8 mouse cellular contexts compared by ENCODE assay signal in genomic region chr16:27389534-27390282, GRCm38 (mm10). TPM values are rescaled to one million over a fixed set of nuclear protein-coding genes. Genes with fewer than 3 reads are reported as not detected.
DNase-seq lines count a peak whose midpoint lies in the region; ATAC-seq and TF ChIP-seq lines count a peak whose summit lies in the region.

No protein-coding gene starts in this region.

- H3K9ac ChIP-seq in CH12.LX (ENCODE audit: insufficient read depth, low read depth) = peak overlapping the region; percentile 99
- peak overlapping the region; percentile 98 for H3K9ac ChIP-seq in heart, embryonic 13.5 days
- peak overlapping the region; percentile 99 for H3K9ac ChIP-seq in limb, embryonic 14.5 days (ENCODE audit: low read depth, low read length, severe bottlenecking)

- no peaks in the 10 kb centered on the region for H3K9me3 ChIP-seq in CH12.LX (replicated peaks; ENCODE audit: low read length)
- H3K9me3 ChIP-seq in heart, embryonic 13.5 days = no peaks in the 10 kb centered on the region
- H3K9me3 ChIP-seq in limb, embryonic 14.5 days (ENCODE audit: control insufficient read depth, low read length) = no peaks in the 10 kb centered on the region

- H3ac ChIP-seq in myocyte (ENCODE audit: control insufficient read depth, insufficient read length) = peak overlapping the region; percentile 97

- peak overlapping the region; percentile 92 for H3K4me2 ChIP-seq in CH12.LX (ENCODE audit: insufficient read depth, low read depth, poor library complexity, severe bottlenecking)
- peak overlapping the region; percentile 80 for H3K4me2 ChIP-seq in heart, embryonic 13.5 days
- H3K4me2 ChIP-seq in limb, embryonic 14.5 days (replicated peaks; ENCODE audit: low read depth, low read length, severe bottlenecking) = peak overlapping the region; percentile 68
- peak overlapping the region; percentile 71 for H3K4me2 ChIP-seq in myocyte (ENCODE audit: low read depth)

- TF ChIP-seq RAD21 in CH12.LX (IDR thresholded peaks at IDR 0.05; ENCODE audit: low read depth, low read length) = no peak

- peaks cover 15 to 51% of the 10 kb centered on the region in 2 experiments for H3K4me1 ChIP-seq in CH12.LX (ENCODE audit: control insufficient read depth in 1 of 2, insufficient read depth in 2 of 2)
- peaks cover 34% of the 10 kb centered on the region for H3K4me1 ChIP-seq in heart, embryonic 13.5 days
- peaks cover 9% of the 10 kb centered on the region for H3K4me1 ChIP-seq in limb, embryonic 14.5 days (ENCODE audit: control insufficient read depth, insufficient read depth, low read length)

- DNase-seq in adrenal gland, adult 2 months = peak; percentile 30
- no peak for DNase-seq in adrenal gland, postnatal 4 days (ENCODE audit: low spot score in 2 of 2)
- peak; percentile 45 for DNase-seq in CH12.LX (ENCODE audit: extremely low read depth)
- DNase-seq in embryo, embryonic 11 days = peak; percentile 29
- DNase-seq in limb, embryonic 14.5 days (ENCODE audit: low spot score) = no peak
- no peak for DNase-seq in spleen, adult 18-20 months

- in situ Hi-C loops in CH12.LX (cut with MboI; ENCODE audit: low pct_ligation_motif_present, low pct_unique_long_range_greater_than_20kb, low sequenced_read_pairs) = loop anchor here (5.0 kb wide), 1 partner anchor 42 kb away; no protein-coding TSS in a partner anchor

- H3K4me3 ChIP-seq in CH12.LX (replicated peaks in 1 of 3; ENCODE audit: low read depth in 2 of 3, low read length in 2 of 3, poor library complexity in 1 of 3) (peak overlapping the region; percentile 79 to 89 (median 80)), myocyte (peak overlapping the region; percentile 63)
- H3K4me3 ChIP-seq in heart, embryonic 13.5 days = peak overlapping the region; percentile 96
- H3K4me3 ChIP-seq in limb, embryonic 14.5 days (replicated peaks; ENCODE audit: low read length) = peak overlapping the region; percentile 87

- dilution Hi-C loops in CH12.LX (cut with MboI; ENCODE audit: extremely low pct_ligation_motif_present, extremely low pct_unique_long_range_greater_than_20kb, low sequenced_read_pairs) = no loop called here

- 43% methylated on average over 7 of the region's 7 CpGs for WGBS in heart, embryonic 13.5 days
- WGBS in limb, embryonic 14.5 days = 27% methylated on average over 7 of the region's 7 CpGs

- H3K27me3 ChIP-seq in CH12.LX (replicated peaks) (no peaks in the 10 kb centered on the region), myocyte (ENCODE audit: control insufficient read depth, insufficient read depth, insufficient read length) (no peaks in the 10 kb centered on the region)
- no peaks in the 10 kb centered on the region for H3K27me3 ChIP-seq in heart, embryonic 13.5 days (replicated peaks)
- no peaks in the 10 kb centered on the region for H3K27me3 ChIP-seq in limb, embryonic 14.5 days (ENCODE audit: control insufficient read depth, insufficient read depth, low read length)

- TF ChIP-seq EP300 in CH12.LX (IDR thresholded peaks at IDR 0.05; ENCODE audit: low read length) = no peak

- no peak for TF ChIP-seq CTCF in CH12.LX (conservative IDR thresholded peaks at IDR 0.05 in 1 of 2, IDR thresholded peaks at IDR 0.05 in 1 of 2; ENCODE audit: low read depth in 2 of 2, low read length in 2 of 2)

- peaks cover 48% of the 10 kb centered on the region for H3K79me2 ChIP-seq in CH12.LX (replicated peaks; ENCODE audit: control insufficient read depth, extremely low read depth, insufficient read depth, poor library complexity, severe bottlenecking)
- peaks cover 50% of the 10 kb centered on the region for H3K79me2 ChIP-seq in myocyte (ENCODE audit: control insufficient read depth, insufficient read depth)

- H3K27ac ChIP-seq in CH12.LX (ENCODE audit: insufficient read depth, low read depth) = peak overlapping the region; percentile 94
- peak overlapping the region; percentile 98 for H3K27ac ChIP-seq in heart, embryonic 13.5 days (replicated peaks)
- peak overlapping the region; percentile 97 for H3K27ac ChIP-seq in limb, embryonic 14.5 days (replicated peaks; ENCODE audit: low read depth, low read length)

- peaks cover 0 to 10% of the 10 kb centered on the region in 2 experiments for H3K36me3 ChIP-seq in CH12.LX (replicated peaks in 1 of 2; ENCODE audit: control insufficient read depth in 1 of 2, insufficient read depth in 1 of 2, low read length in 1 of 2)
- no peaks in the 10 kb centered on the region for H3K36me3 ChIP-seq in heart, embryonic 13.5 days
- H3K36me3 ChIP-seq in limb, embryonic 14.5 days (ENCODE audit: control insufficient read depth, insufficient read depth, low read length) = no peaks in the 10 kb centered on the region
- H3K36me3 ChIP-seq in myocyte (ENCODE audit: control insufficient read depth, insufficient read depth) = no peaks in the 10 kb centered on the region

- TF ChIP-seq POLR2A in CH12.LX (IDR thresholded peaks at IDR 0.05; ENCODE audit: low read depth, low read length) = no peak
- no peak for TF ChIP-seq POLR2A in limb, embryonic 14.5 days (IDR thresholded peaks at IDR 0.05; ENCODE audit: borderline replicate concordance, extremely low read depth, insufficient read depth, insufficient read length)
- no peak for TF ChIP-seq POLR2A in myocyte (IDR thresholded peaks at IDR 0.05; ENCODE audit: insufficient read length, low read depth)

- no peak for ATAC-seq in heart, embryonic 13.5 days (ENCODE audit: extremely low read depth, insufficient number of reproducible peaks, low FRiP score, low TSS enrichment)
- no peak for ATAC-seq in limb, embryonic 14.5 days (ENCODE audit: low FRiP score, low read depth)

TF ChIP-seq in CH12.LX, 34 proteins besides CTCF, POLR2A, EP300 and RAD21:
- TF ChIP-seq HCFC1 (IDR thresholded peaks at IDR 0.05; ENCODE audit: low read depth, low read length) (no peak; the same call in 1 of the 2 replicates), RCOR1 (conservative IDR thresholded peaks at IDR 0.05; ENCODE audit: low read depth, low read length) (0 out of 2 replicates have a peak, but pooled peaks have one; percentile 7), MYC (IDR thresholded peaks at IDR 0.05; ENCODE audit: low read depth, low read length) (no peak), JUN (IDR thresholded peaks at IDR 0.05; ENCODE audit: insufficient read depth, low read depth, low read length) (no peak), MEF2A (IDR thresholded peaks at IDR 0.05; ENCODE audit: borderline replicate concordance, low read depth, low read length) (no peak), SIN3A (IDR thresholded peaks at IDR 0.05; ENCODE audit: low read length) (no peak; the same call in 1 of the 2 replicates), UBTF (IDR thresholded peaks at IDR 0.05; ENCODE audit: low read depth, low read length) (no peak), ZKSCAN1 (IDR thresholded peaks at IDR 0.05; ENCODE audit: borderline replicate concordance, low read depth, low read length) (no peak)

TF ChIP-seq in myocyte, 11 proteins besides CTCF, POLR2A, EP300 and RAD21:
- TF ChIP-seq TCF3 (IDR thresholded peaks at IDR 0.05; ENCODE audit: insufficient read length, low read depth) (no peak), MYOG (IDR thresholded peaks at IDR 0.05; ENCODE audit: control insufficient read depth in 1 of 3, insufficient read depth in 1 of 3, insufficient read length in 2 of 3, low read depth in 2 of 3) (no peak), TCF12 (IDR thresholded peaks at IDR 0.05; ENCODE audit: insufficient read depth, poor library complexity, severe bottlenecking) (no peak), MAX (IDR thresholded peaks at IDR 0.05; ENCODE audit: low read depth) (no peak), REST (IDR thresholded peaks at IDR 0.05; ENCODE audit: insufficient read depth, insufficient read length) (no peak), E2F4 (IDR thresholded peaks at IDR 0.05; ENCODE audit: insufficient read depth) (no peak), MYOD1 (IDR thresholded peaks at IDR 0.05; ENCODE audit: control insufficient read depth in 1 of 3, insufficient read length in 2 of 3, low read depth in 2 of 3) (no peak)

RNA-seq across cellular contexts. Expression of gene Ccdc50, which starts 1.0 kb away (rescaled TPM):
- total RNA-seq in adrenal gland, adult 2 months (2021) = 10 to 100 TPM; 81.4 to 87.1 TPM
- 17.9 and 28.6 TPM in 2 replicates for polyA plus RNA-seq in adrenal gland, adult 2 months (2012; rRNA removed)
- 100 to 1,000 TPM; 101 to 106 TPM for total RNA-seq in adrenal gland, postnatal 4 days (2021)
- total RNA-seq in CH12.LX (2012; rRNA removed) (188 and 203 TPM in 2 replicates), CH12.LX (2014; rRNA removed) (243 and 258 TPM in 2 replicates)
- polyA plus RNA-seq in CH12.LX (2012; ENCODE audit: insufficient read length, low read depth) (261 and 307 TPM in 2 replicates), myocyte (2012; fragmentation: generic; extraction: Trizol) (13.8 TPM)
- 30.5 and 32.5 TPM in 2 replicates for polyA plus RNA-seq in heart, embryonic 13.5 days (2015; fragmentation: Nextera tagmentation; extraction: Ambion mirVana)
- polyA plus RNA-seq in limb, embryonic 14.5 days (2012; rRNA removed) = 38.0 and 39.4 TPM in 2 replicates
- 50.5 and 54.1 TPM in 2 replicates for polyA plus RNA-seq in limb, embryonic 14.5 days (2014; fragmentation: Nextera tagmentation; extraction: Ambion mirVana)

RNA-seq across cellular contexts. Expression of gene Uts2b, which starts 19.7 kb away (rescaled TPM):
- not detected for total RNA-seq in adrenal gland, adult 2 months (2021)
- not detected in 2 replicates for polyA plus RNA-seq in adrenal gland, adult 2 months (2012; rRNA removed)
- total RNA-seq in adrenal gland, postnatal 4 days (2021) = not detected
- total RNA-seq in CH12.LX (2012; rRNA removed) (0.29 and 0.38 TPM in 2 replicates), CH12.LX (2014; rRNA removed) (0.51 TPM in 1 of 2 replicates, not detected in the other)
- polyA plus RNA-seq in CH12.LX (2012; ENCODE audit: insufficient read length, low read depth) (not detected in 2 replicates), myocyte (2012; fragmentation: generic; extraction: Trizol) (not detected)
- 12.3 and 14.1 TPM in 2 replicates for polyA plus RNA-seq in heart, embryonic 13.5 days (2015; fragmentation: Nextera tagmentation; extraction: Ambion mirVana)
- 1.3 and 1.5 TPM in 2 replicates for polyA plus RNA-seq in limb, embryonic 14.5 days (2012; rRNA removed)
- polyA plus RNA-seq in limb, embryonic 14.5 days (2014; fragmentation: Nextera tagmentation; extraction: Ambion mirVana) = 0.62 and 0.91 TPM in 2 replicates

Comparison
In these comparisons a context has a peak if more than half of its experiments do, and no peak if none do; other contexts are left out.
1. DNase-seq: peak in adrenal gland, adult 2 months (single experiment), CH12.LX (single experiment) and embryo, embryonic 11 days (single experiment); none in adrenal gland, postnatal 4 days (0 of 2), limb, embryonic 14.5 days (single experiment) and spleen, adult 18-20 months (0 of 2).
2. Peak in every context shown above with its lines, with median percentiles within 50 percentile points of each other: H3K27ac ChIP-seq, H3K4me2 ChIP-seq, H3K4me3 ChIP-seq and H3K9ac ChIP-seq.